Mouse (Mus musculus): Measurements from ENCODE around the gene Mettl6.

Gene Mettl6

DNA sequence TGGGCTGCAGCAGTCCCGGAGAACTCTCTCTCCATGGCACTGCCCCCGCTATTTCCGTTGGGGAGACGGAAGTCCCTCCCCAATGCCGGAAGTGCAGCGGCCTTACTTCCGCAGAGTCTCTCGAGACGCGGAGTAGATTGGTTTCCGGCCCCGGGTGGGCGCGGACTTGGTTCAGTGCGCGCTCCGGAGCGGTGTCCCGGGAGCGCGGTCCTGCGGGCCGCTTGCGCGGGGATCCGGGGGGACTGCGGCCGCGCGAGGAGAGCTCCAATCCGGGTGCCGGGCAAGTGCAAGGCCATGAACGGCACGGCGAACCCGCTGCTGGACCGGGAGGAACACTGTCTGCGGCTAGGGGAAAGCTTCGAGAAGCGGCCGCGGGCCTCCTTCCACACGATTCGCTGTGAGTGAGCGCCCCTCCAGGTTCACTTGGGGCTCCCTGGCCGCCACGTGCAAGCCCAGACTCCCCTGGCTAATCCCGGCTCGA, at the start of gene Mettl6:
Mettl6 (minus strand) TSS at position 66 of the 481 bp plus-strand sequence.
- DNase-seq = peak; percentile 92

DNA sequence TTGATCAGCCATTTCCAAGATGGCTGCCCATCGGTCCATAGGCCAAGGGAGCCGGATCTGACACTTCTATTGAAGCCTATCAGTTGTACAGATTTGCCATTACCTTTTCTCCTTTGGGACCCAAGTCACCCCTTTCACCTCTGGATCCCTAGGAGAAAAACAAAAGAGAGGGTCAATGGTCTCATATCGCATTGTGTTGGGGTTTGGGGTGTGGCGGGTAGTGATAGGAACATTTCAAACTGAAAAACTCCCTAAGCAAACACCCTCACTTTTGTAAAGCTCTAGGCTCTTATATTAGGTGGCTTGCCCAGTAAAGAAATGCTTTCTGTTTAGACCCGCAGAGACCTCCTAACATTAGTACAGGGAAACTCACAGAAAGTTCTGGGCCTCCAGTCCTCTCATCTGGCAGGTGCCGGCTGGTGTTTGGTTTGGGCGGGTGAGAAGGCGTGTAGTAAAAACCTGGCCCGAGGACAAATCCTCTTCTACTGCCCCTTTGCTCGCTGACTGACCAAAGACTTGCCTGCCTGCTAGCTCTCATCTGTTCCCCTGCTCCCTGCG, 49.1 kb upstream of the Mettl6 start:
- DNase-seq = no peak

DNA sequence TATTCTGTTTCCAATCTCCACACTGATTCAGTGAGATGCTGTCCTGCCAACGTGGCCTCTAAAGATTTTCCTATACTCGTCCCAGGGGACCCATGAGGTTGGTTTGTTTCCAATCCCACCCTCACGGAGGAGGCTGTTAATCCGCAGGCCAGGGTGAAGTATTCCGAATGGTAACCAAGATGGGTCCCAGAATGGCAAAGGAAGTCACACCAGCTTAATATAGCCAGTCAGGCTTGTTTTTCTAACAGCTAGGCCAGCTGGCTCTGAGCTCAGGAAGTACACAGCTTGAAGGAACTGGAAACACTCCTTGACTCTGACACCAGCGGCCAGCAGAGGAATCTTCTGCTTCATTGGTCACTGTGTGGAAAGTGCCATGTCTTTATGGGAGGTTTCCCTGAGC, 42.5 kb upstream of the Mettl6 start:
- peak; percentile 37 for DNase-seq

DNA sequence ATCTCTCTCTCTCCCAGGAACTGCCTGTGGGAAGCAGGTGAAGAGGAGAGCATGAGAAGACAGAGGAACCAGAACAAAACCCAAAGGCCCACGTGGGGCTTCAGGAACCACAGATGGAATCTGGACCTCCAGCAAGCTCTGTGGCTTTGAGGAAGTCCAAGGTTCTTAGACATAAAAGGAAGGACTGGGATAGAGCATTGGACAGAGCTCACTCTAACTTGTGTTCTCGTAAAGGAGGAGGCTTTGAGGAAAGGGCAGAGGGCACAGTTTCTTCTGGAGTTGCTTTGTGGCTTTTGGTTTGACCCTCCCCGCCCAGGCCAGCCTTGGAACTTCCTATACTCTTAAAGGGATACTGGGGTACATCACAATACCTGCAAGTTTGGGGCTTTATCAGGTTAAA, 37.8 kb upstream of the Mettl6 start:
- DNase-seq = peak; percentile 47

DNA sequence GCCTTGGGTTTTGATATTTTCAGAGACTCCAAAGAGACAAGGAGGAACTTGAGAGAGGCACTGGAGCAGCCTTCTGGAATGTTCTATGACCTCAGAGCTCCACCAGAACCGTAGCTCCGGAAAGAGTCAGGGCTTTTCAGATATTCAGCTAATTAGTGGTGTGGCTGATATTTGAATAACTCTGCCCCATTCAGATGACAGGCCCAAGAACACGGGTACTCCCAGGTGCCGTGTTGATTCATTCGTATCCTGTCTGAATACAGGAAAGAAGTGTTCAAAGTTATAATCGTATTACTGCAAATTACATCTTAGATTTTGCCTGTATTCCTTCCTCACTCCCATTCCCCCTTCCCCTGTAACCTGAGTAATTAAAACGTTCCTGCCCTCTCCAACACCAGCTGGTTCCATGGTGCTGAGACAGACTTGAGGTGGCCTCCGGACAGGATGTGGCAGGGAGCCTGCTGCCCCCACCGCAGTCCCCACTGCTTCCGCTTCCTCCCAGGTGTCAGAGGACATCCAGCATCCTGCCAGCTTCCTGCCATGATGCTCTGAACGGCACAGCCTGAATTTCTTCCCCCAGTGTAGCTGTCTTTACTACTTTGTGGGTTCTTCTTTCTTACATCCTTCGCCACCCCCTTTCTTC, 36.8 kb upstream of the Mettl6 start:
- peak; percentile 84 for DNase-seq

DNA sequence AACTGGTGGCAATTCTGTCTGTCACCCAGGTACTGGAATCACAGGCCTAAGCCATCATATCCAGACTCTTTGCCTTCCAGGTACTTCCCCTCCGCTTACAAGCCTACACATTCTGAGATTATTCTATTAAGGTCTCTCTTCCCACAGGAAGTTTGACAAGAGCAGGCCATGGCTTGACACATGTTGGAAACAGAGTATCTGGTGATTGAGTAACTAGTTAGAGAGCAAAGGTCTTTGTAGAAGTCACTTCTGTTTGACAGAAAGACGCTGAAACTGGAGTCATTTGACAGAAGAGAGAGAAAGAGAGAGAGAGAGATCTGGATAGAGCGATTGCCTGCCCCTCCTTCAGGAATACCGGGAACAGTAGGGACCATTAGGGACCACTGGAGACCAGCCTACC, 36.0 kb upstream of the Mettl6 start:
- no peak for DNase-seq

DNA sequence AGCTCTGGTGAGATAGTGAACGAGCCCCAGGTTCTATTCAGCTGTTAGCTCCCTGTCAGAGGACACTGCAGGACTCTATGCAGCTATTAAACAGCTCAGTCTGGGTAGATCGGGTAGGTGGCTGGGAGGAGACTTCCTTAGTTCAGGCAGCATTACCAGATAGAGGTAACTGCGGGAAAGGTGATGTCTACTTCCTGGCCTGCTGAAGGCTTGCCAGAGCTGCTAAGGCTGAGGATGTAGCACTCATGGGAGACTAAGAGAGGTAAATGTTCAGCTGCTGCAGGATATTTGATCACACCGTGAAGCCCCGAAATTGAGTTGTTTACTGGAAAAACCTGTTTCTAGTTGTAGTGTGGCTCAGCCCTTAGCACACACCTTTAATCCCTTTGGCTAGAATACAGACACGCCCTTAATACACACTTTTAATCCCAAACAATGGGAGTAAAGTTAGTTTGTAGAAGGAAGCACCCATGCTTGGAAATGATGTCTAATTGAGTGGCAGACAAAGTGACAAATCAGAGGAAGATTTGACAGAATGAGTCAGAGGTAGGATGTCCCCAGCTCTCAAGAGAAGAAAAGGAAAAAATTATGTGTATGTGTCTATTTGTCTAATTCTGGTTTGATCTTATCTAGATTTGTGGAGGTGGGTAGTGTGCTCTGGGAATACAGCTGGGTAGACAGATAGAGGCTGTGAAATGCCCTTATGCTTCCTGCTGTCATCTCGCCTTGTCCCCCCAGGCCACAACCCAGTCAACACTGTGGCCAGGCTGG, 30.4 kb upstream of the Mettl6 start:
- DNase-seq = no peak

DNA sequence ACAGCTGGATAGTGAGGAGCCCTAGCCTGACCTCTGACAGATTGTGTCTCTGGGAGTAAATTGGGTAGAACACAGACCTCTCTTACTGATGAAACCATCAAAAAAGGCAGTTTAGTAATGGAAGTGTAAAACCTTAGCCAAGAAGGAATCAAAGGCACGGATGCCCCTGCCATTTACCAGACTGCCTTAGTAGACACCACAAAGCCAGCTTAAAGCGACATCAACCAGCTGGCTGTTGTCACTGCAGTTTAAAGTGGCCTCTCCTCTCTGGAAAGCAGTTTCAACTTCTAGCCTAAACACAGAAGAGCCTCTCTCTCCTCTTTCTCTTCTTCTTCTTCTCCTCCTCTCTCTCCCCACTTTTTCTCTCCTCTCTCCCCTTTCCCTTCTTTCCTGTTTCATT, 26.5 kb upstream of the Mettl6 start:
- peak; percentile 71 for DNase-seq

DNA sequence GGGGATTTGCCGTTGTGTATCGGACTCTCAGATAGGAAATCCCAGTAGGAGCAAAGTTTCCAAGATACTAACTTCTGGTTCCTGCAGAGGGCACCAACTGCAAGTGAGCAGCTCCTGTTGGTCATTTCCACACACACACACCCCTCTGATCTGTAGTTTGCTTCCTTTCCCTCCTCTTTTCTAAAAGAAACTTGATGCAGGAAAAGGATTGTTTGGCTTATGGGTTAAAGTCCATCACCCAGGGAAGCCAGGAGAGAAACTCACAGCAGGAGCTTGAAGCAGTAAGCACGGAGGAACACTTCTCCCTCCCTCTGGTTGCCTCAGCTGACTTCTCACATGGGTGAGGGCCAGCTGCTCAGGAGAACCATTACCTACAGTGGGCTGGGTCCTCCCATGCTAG, 24.3 kb upstream of the Mettl6 start:
- no peak for DNase-seq

DNA sequence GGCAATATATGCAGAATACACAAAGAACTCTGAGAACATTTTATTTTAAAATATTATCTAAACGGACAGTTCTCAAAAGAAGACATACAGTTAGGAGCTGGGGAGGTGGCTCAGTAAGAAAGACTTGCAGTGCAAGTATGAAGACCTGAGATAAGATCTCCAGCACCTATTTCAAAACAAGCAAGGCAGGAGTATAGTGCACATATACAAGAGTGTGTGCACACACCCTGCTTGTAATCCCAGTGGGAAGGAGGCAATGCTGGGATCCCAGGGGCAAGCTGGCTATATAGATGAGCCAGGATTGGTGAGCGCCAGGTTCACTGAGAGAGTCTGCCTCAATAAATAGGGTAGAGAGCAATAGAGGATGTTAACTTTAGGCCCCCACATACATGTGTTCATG, 21.1 kb upstream of the Mettl6 start:
- no peak for DNase-seq

DNA sequence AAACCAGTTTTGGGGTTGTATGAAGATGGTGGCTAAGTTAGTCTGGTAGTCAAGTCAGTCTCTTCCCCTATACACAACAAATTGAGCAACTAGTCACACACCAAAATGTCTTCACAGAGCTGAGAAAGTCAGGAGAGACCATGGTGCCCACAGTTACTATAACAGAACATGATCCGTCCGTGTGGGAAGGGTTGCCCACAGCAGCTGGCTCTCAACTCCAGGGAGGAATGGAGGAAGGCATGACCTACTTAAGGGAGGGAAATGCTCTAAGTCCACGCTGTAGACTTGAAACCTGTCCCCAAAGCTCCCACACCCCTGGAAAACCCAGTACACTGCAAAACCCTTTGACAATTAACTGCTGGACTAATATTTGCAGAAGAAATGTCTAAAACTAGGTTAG, 15.5 kb upstream of the Mettl6 start:
- no peak for DNase-seq

DNA sequence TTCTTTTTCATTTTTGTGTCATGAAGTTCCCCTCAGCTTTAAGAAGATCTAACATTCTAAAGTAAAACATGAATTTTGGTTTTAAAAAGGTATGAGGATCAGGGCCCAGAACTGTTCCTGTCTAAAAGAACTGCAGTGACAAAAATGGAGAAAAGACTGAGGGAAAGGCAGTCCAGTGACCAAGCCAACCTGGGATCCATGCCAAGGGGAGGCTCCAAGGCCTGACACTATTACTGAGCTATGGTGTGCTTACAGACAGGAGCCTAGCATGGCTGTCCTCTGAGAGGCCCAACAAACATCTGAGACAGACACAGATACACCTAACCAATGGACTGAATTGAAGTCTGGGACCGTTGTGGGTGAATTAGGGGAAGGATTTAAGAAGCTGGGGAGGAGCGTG, 15.1 kb upstream of the Mettl6 start:
- no peak for DNase-seq

DNA sequence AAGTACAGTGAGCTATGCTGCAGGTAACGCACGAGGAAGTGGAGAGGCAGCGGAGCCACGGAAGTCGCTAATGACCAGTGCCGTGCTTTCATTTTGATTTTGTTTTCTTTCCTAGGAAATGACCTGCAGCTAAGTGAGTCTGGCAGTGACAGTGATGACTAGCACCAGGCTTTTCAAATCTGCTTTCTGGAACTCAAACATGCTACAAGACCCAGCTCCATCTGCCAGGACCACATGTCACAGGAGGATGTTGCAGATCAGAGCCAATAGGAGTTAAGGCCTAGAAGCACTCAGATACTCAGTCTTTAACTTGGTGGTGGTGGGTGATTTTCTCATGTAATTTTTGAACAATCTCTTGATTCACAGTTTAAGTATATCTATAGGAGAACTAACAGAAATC, 11.6 kb upstream of the Mettl6 start:
- DNase-seq = no peak

DNA sequence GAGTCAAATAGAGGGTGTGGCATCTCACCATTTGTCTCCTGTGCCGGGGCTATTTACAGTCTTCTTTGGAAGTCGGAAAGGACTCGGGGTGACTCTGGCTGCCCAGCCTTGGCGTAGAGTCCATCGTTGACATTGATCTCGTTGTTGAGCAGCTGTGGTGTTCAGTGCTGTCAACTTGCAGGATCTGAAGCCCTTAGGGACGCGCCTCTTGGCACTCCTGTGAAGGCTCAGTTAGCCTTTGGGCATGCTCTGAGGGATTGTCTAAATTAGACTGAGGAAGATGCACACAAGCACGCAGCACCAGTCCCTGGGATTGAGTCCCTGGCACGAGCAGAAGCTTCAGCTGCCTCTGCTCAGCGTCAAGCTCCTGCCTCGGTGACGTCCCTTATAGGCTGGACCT, 8.6 kb upstream of the Mettl6 start:
- no peak for DNase-seq

DNA sequence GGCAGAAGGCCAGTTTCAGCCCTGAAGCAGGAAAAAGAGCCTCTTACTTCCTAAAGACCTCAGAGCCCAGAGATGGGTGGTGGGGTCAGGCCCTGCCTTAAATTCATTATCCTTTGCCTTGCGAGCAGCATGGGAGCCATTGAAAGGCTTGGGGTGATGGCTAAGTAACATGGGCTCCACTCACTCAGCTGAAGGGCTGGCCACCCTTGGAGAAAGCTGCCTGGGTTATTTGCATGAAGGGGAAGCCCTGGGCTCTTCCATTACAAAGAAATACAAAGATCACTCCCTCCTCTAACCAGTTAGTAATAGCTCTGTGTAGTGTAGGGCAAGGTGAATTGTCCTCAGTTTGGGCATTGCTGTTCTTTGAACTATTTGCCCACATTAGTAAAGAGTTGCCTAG, 4.7 kb upstream of the Mettl6 start:
- no peak for DNase-seq

DNA sequence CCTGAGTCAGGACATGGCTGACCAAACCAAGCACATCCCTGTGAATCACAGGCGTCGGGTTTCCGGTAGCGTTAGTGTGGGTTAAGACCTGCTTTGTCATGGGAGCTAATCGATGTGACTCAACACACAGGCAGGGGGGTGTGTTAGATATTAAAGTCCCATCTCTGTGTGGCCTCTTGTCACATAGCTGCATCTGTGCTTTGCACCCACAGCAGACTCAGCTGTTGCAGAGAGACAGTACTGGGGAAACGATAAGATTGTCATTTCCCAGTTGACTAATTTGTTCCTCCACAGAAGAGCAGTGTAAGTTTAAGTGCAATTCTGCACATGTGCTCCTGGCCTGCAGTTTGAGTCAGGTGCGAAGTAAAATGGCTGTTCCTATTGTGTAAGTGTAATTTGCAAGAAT, 1.4 kb upstream of the Mettl6 start:
- DNase-seq = peak; percentile 29

DNA sequence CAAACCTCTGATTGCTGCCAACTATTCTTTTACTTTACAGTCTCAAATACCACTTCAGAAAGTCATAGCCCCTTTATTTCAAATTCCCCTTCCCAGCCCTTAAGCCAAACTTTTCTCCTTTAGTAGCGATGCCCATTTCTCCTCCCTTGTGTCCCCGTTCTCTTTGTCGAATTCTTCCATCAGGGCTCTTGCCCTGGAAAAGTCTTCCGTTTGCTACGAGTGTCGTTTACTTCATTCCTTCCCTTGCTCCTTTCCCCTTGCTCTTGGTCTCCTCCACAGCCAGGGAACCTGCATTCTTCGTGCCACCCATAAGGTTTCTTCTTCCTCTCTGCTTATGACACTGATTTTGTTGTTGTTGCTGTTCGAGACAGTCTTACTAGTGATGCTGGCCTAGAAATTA, 698 bp upstream of the Mettl6 start:
- DNase-seq = no peak

DNA sequence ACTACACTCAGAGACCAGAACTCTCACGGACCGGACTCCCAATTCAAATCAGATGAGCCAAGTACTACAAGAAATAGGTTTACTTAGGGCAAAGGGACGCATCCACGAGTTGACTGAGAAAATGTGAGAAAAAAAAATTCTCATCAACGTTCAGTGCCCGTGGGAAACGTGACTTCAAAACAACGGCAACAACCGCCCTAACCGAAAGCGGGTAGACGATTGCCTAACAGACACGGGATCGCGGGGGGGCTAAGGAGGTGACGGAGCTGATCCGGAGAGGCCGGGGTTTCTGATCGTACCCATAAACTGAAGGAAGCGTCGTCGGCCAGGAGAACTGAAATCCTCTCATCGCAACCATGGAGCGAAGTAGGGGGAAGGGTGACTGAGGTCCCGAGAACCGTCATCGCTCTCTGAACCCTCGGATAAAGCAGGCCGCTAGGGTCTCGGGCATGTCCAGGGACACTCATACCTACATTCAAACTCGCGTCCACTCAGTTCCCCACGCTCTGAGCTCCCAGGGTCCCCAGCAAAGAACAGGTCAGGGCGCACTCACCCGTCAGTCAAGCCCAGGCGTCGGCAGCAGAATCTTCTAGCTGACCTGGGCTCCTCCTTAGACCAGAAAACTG, 378 bp downstream of the Mettl6 start, which contains the start of gene Eaf1:
Eaf1 (plus strand) TSS at position 51 of the 626 bp plus-strand sequence.
- peak; percentile 74 for DNase-seq

DNA sequence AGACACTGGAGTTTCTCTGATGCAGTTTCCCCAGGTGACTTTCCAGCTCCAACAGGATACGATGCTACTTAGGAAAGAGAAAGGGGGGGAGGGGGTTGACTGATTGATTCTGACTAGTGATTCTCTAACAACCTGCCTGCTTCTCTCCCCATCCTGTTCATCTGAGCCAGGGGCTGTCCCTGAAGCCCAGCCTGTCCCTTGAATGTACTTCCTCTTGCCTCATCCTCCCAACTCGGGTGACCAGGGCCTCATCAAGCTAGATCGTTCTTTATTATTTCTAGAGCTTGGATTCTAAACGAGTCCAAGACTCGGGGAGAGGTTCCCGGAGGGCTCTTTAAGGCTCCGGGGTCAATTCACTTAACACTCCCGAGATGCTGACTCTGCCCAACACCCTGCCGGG, 939 bp downstream of the Mettl6 start:
- no peak for DNase-seq

DNA sequence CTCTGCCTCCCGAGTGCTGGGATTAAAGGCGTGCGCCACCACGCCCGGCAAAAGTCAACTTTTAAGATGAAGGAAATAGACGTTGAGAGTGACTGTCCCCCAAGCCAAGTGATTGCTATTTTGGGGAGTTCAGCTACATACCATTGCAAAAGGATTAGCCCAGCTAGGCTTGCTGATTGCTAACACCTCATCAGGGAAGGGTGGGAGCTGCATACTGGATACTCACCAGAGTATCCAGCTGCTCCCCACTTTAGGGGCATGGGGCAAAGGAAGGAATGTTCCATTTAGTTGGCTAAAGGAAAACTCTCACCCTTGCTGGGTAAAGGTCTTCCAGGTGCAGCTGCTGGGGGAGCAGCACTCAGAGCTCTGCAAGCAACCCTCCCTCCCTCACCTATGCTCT, 6.8 kb downstream of the Mettl6 start:
- DNase-seq = no peak

DNA sequence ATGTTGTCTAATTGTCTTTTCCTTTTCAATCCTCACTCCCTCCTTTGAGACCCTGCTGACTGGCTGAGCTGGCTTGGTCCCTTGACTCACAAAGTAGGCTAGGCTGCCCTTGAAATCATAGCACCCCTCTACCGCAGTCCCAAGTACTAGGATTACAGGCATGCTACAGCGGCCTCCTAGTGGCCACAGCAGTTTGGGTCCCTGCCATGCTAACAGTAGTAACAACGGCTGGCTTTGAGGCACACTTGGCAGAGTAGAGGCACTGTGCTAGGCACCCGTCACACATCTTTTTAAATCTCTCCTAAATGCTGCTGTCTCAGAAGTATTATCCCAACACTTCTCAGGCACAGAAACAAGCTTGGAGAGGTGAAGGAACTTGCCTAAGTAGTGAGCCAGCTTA, 8.4 kb downstream of the Mettl6 start:
- no peak for DNase-seq

DNA sequence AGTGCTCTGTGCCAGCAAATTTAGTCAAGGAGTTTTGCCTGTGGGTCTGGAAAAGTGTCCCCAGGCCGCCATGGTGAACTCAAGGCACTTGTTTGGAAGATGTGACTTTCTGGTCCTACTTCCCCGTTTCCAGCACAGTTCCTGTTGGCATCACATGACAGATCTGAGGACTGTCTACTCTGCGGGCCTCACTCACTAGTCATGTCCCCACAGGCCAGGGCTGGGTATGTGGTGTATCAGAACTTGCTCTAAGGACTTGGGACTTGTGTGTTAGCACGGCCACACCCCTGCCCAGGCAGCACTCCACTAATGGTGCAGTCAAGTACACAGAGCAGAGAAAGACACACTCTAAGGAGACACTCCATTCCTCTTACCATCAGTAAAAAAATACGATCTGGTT, 12.4 kb downstream of the Mettl6 start:
- no peak for DNase-seq

DNA sequence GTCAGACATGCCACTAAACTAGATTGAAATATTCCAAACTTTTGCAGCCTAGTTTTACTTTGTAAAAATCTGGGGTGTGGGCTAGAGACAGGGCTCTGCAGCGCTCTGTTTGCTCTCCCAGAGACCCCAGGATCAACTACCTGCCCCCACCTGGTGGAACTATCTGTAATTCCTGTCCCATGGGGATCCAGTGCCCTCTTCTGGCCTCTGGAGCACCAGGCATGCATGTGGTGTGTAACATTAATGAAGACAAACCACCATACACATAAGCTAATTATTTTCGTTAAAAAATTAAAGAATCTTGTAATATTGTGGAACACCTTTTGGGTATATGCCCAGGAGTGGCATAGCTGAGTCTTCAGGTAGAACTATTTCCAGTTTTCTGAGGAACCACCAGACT, 21.5 kb downstream of the Mettl6 start:
- DNase-seq = no peak

All from thymus, postnatal 4 days (tissue).